Mouse (Mus musculus): Measurements from ENCODE around the gene Lrrc8a.

Lrrc8a gene

GRCm38 (mm10) chr2:30262840-30263441, 25.4 kb downstream of the Lrrc8a start:
- DNase-seq, result no peak

- no peak for DNase-seq
Measured at GRCm38 (mm10) chr2:30263811-30264210, 26.3 kb downstream of the Lrrc8a start.

GRCm38 (mm10) chr2:30264671-30265519, 27.4 kb downstream of the Lrrc8a start:
- DNase-seq, result no peak

- no peak for DNase-seq
Measured at GRCm38 (mm10) chr2:30265767-30266253, 28.3 kb downstream of the Lrrc8a start, which contains the start of gene Phyhd1. TSS of gene Phyhd1 (plus strand) at chr2:30266203.

GRCm38 (mm10) chr2:30266392-30266941, 29.0 kb downstream of the Lrrc8a start:
- DNase-seq, result no peak

GRCm38 (mm10) chr2:30267466-30267865, 30.0 kb downstream of the Lrrc8a start:
- no peak for DNase-seq

GRCm38 (mm10) chr2:30268371-30268770, 30.9 kb downstream of the Lrrc8a start:
- DNase-seq, result no peak

- no peak for DNase-seq
Measured at GRCm38 (mm10) chr2:30269241-30269990, 31.9 kb downstream of the Lrrc8a start.

- peak in 1 of 2 experiments; percentile 42 for DNase-seq
Measured at GRCm38 (mm10) chr2:30270134-30270533, 32.6 kb downstream of the Lrrc8a start.

- no peak for DNase-seq
Measured at GRCm38 (mm10) chr2:30280743-30281142, 43.2 kb downstream of the Lrrc8a start, which contains the start of gene Gm28038. TSS of gene Gm28038 (plus strand) at chr2:30281043.

DNA sequence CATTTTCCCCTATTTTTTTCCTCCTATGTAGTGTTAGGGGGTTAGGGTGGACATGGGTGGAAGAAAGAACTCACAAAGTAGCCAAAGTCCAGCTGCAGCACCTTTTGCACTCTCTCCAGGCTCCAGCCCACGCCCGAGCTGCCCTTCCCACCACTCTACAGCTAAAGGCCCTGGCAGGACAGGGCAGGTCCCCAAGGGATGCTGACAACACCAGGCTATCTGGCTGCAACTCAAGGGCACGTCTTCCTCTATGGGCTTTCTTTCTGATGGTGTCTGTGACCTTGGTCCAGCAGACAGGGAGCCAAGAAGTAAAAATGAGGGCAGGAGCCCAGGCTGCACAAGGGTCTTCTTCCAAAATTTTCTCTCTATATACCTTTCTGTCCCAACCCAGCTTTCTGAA, 44.1 kb downstream of the Lrrc8a start:
- no peak for DNase-seq

DNA sequence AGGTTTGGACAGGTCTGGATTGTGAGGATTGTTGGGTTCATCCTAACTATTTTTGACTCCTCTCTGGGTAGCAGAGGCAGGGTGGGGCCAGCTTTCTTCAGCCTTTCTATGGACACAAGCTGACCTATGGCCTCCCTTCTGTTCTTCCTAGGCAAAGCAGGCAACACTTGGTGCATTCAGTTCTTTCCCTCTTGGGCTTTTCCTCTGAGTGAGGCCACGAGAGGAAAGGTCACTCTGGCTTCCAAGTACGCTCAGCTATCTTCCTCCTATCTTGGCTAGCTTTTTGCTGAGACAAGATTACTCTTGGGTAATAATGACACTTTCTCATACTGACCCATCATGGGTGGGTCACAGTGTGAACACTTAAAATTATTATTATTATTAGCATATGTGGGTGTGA, 45.7 kb downstream of the Lrrc8a start:
- DNase-seq, result no peak

- no peak for DNase-seq
Measured at GRCm38 (mm10) chr2:30285004-30285403, 47.5 kb downstream of the Lrrc8a start.

- DNase-seq, result no peak
Measured at GRCm38 (mm10) chr2:30285416-30286181, 48.1 kb downstream of the Lrrc8a start.

DNA sequence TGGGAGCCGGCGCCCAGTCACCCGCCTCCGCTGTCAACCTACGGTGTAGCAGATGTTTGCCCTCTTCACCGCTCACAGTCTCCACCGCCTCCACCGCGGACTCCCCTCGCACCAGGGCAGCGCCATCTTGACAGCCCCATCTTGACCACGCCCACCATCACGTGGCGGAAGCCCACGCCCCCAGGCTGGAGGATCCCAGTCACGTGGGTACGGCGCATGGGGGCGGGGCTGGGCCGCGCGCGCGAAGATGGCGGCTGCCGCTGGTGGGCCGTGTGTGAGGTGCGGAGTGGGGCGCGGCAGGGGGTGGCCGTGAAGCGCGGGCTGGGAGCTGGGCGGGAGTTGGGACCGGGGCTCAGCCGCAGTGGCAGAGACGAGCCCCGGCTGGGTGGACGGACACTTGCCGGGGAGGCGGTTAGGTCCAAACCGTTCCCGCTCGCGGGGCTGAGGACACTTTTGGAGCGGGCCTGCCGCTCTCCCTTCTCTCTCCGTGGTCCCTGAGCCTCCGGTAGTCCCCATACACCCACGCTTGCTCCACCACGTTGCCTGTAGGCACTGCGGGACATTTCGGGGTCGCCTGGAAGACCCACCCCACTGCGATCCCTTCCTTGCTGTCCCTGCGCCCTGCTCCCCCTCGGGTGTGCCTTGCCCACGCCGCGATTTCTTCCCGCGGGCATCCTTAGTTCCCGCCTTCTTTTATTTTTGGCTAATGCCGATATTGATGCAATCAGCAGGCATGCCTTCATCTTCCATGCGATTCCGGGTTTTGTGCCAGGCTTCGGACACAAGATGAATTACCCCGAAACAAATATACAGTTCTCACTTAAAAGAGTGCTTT, 48.9 kb downstream of the Lrrc8a start, which contains the start of the genes Dolk and Nup188:
Dolk (minus strand) TSS at position 143 of the 835 bp plus-strand sequence.
Nup188 (plus strand) TSS at position 206 of the 835 bp plus-strand sequence.
- peak; percentile 92 to 99 for DNase-seq

DNA sequence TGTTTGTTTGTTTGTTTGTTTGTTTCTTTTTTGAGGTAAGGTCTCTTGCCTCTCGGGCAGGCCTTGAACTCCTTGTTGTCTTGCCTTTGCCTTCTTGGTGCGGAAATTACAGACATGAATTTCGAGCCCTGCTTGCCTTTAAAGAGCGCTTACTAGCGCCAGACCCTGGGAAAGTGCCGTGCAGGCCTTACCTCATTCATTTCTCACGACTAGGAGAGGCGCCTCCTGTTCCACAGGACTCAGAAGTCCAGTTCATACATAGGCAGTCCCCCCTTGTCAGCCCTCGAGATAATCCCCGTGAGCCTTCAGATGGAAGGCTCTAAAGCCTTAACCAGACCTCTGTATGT, 49.5 kb downstream of the Lrrc8a start:
- DNase-seq, result no peak

GRCm38 (mm10) chr2:30299525-30299924, 62.0 kb downstream of the Lrrc8a start:
- DNase-seq, result no peak

GRCm38 (mm10) chr2:30299966-30300365, 62.5 kb downstream of the Lrrc8a start:
- no peak for DNase-seq

DNA sequence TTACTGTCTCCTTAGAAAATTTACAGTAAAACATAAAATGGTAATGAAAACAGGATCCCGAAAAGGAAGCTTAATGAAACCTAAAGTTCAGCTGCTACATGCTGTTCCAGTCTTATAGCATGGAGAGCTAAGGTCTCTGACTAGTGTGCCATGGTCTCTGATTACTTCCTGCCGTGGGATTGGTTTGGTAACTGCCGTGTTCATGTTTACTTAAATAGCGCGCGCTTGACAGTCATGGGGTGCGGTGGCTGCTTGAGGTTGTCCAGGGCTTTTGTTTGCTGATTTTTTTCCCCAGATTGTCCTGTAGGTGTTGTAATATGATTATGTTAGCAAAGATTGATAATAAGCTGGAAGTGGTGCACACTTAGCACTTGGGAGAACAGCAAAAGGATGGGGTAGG, 68.6 kb downstream of the Lrrc8a start:
- no peak for DNase-seq

DNA sequence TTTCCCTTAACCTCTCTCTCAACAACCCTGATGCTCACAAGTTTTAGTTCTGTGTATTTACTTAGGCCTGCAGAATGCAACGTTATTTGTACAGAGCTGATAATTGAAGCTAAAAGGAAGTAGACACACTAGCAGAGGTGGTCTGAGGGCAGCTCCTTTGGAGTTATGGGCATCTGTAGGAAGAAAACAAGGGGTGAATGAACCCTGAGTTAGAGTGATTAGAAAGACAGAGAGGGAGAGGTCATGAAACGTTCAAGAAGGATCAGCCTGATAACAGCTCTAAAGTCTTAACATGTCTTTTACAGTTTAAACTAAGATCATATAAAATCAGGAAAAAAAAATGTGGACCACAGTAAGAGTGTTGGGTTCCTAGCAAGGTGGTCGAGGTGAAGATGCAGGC, 71.8 kb downstream of the Lrrc8a start:
- no peak for DNase-seq

GRCm38 (mm10) chr2:30311481-30311880, 74.0 kb downstream of the Lrrc8a start:
- DNase-seq, result no peak

Measured in spleen, adult 18-20 months (tissue).